Mouse (Mus musculus) cerebellum, adult 11-12 months (tissue): ENCODE measurements at regions not wholly inside any gene's neighbourhood (a gene's known extent, or its start where the extent isn't known, plus 50 kb on each side); places are given as distances from the start of the nearest gene placed in this dataset.

Experiments used
- DNase-seq: peaks from one replicate; pipeline ENCODE4 v3.0.0; 2022

- DNase-seq = no peak
Observed at GRCm38 (mm10) chr11:19073265-19073664, 54.5 kb upstream of the Meis1 start.

- no peak for DNase-seq
Observed at GRCm38 (mm10) chr11:19073887-19074564, 55.2 kb upstream of the Meis1 start.

- no peak for DNase-seq
Observed at GRCm38 (mm10) chr11:19091101-19091857, 72.5 kb upstream of the Meis1 start.

- DNase-seq = no peak
Observed at GRCm38 (mm10) chr11:19092967-19093745, 74.4 kb upstream of the Meis1 start.

GRCm38 (mm10) chr11:19093749-19094148 lies 75.0 kb upstream of the Meis1 start:
- DNase-seq = no peak

GRCm38 (mm10) chr11:19094183-19094582 lies 75.4 kb upstream of the Meis1 start:
- no peak for DNase-seq

GRCm38 (mm10) chr11:19102981-19103568 lies 84.3 kb upstream of the Meis1 start:
- no peak for DNase-seq

- DNase-seq = no peak
Observed at GRCm38 (mm10) chr11:19107180-19107579, 88.4 kb upstream of the Meis1 start.

GRCm38 (mm10) chr11:19109055-19109454 lies 90.3 kb upstream of the Meis1 start:
- DNase-seq = no peak

GRCm38 (mm10) chr11:19111916-19112575 lies 93.3 kb upstream of the Meis1 start:
- DNase-seq = no peak

- no peak for DNase-seq
Observed at GRCm38 (mm10) chr11:19117121-19117520, 98.3 kb upstream of the Meis1 start.

GRCm38 (mm10) chr11:19118258-19118657 lies 99.5 kb upstream of the Meis1 start:
- DNase-seq = no peak

- no peak for DNase-seq
Observed at GRCm38 (mm10) chr11:19119927-19120827, 101.4 kb upstream of the Meis1 start.

- DNase-seq = no peak
Observed at GRCm38 (mm10) chr11:19120871-19121270, 102.1 kb upstream of the Meis1 start.

- no peak for DNase-seq
Observed at GRCm38 (mm10) chr11:19135375-19136050, 116.7 kb upstream of the Meis1 start.

GRCm38 (mm10) chr11:19138423-19138822 lies 119.6 kb upstream of the Meis1 start:
- DNase-seq = no peak

GRCm38 (mm10) chr11:19138831-19139230 lies 120.0 kb upstream of the Meis1 start:
- DNase-seq = no peak

- no peak for DNase-seq
Observed at GRCm38 (mm10) chr11:19143267-19144000, 124.6 kb upstream of the Meis1 start.

- DNase-seq = no peak
Observed at GRCm38 (mm10) chr11:19144506-19144905, 125.7 kb upstream of the Meis1 start.

- DNase-seq = no peak
Observed at GRCm38 (mm10) chr11:19145263-19145662, 126.5 kb upstream of the Meis1 start.
